Mouse (Mus musculus): ENCODE measurements around the gene Csmd2.

Csmd2 gene

DNA sequence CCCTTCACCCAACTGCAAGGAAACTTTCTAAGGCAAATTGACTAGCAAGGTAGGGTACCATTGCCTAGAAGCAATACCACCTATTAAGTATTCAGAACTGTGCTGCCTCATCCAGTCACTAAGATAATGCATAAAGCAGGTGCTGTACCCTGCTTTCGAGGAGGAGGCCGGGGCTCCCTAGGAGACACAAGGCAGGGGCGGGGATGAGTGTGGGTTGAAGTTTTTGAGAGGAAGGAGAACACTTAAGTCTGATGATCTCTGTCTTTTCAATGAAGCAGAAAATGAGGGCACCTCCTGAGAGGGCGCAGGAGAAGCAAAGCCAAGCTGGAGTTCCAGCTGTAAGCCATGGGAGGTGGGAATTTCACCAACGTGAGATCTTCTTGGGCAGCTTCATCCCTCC is 271.6 kb downstream of the Csmd2 start:
- DNase-seq, result no peak

DNA sequence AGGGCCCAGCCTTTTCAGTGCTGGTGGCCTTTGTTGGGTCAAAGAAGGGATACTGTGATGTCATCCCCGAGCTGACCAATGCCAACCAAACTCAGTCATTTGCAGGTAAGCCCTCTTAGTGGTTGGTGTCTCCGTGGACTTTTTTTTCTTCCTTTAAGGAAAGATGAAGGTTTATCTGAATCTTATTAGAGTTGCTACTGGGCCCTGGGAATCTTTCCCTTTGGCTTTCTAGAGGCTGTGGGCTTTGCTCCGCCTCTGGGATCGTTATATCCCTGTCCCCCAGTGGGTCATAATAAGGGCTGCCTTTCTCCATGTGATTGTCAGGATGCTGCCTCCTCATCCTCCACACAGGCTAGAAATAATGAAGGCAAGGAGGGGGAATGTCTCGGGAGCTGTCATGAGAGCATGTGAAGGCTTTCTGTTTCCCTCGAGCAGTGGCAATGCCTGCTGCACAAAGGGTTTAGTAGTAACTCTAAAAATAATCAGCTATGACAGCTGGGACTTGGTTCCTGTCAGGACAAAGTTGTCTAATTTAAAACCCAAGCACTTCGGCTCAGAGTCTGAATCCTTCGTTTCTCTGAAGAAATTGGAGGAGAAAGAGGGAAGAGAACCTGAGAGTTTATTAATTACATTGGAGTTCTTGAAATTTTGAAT is 273.4 kb downstream of the Csmd2 start, which contains the start of gene Hmgb4:
TSS of gene Hmgb4 (minus strand) at position 51 of the 654 bp plus-strand sequence.
- no peak for DNase-seq

- DNase-seq, result no peak
Observed at GRCm38 (mm10) chr4:128264491-128264890, 276.8 kb downstream of the Csmd2 start.

DNA sequence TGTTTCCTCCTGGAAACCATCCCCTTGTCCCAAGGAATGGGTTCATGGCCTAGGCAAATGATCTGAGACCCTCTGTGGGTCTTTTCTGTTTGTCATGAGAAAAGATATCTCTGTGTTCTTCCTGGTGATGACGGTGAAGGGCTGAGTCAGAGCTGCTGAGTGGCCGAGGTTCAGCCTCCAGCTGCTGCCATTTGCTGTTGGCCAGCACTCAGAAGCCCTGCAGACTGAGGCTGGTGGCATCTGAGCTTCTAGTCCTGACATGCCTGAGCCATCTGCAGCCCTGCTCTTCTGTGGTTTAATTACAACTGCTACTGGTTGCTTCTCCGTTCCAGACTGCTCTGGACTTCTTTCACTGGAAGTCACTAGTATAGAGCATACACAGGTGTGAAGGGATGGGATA is 277.7 kb downstream of the Csmd2 start:
- peak; percentile 11 for DNase-seq

DNA sequence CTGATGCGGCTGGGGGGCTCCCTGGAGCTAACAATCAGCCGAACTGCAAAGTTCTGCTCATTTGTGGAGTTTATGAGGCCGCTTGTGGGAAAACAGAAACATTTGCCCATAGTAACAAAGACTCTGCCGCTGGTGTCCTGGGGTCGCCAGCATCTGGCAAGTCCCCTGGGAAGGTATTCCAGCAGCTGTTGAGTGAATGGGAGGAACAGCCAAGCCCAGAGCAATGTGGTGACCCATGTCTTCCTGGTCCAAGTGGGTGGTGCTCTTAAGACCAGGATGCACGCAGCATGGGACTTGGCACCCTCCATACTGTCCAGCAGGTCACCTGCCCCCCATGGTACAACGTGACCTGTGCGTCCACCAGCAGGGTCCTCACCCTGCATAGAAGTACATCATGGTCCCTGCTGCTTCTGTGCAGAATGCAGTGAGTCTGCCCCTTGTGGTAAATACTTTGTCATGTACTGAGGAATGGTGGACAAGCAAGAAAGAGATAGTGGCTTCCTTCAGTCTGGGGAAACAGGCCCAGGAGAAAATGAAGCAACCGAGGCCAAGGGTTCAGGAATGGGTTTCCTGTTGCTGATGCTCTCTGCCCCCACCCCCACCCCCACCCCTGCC is 281.7 kb downstream of the Csmd2 start:
- peak; percentile 37 for DNase-seq

DNA sequence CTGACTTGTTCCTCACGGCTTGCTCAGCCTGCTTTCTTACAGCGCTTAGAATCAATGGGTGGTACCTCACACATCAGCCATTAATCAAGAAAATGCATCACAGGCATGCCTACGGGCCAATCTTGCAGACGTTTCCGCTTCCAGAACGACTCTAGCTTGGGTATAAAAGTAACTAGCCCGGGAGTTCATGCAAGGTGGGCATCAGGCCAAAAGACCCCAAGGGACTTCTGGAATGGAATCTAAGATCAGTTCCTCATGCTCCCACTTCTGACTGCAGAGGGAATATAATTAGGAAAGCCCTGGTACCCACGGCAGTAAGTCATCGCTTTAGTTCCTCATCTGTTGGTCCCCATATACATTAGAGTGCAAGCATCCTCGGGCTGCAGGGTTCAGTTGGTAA is 282.5 kb downstream of the Csmd2 start:
- peak; percentile 60 for DNase-seq

DNA sequence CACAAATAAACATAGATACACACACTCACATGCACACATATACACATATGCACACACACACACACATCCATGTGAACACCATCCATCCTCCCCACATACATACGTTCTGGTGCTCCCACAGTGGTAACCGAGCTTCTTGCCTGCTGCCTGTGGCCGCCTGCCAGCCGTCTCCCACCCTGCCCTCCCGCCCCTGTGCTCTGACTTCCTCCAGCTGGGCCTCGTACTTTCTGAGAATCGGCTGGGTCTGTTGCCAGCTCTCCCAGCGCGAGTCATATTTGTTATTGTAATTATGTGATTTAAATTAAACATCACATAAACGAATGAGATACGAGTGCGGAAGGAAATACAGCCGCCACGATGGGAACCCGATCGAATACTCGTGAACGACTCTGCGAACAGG is 283.3 kb downstream of the Csmd2 start:
- DNase-seq, result peak; percentile 78

DNA sequence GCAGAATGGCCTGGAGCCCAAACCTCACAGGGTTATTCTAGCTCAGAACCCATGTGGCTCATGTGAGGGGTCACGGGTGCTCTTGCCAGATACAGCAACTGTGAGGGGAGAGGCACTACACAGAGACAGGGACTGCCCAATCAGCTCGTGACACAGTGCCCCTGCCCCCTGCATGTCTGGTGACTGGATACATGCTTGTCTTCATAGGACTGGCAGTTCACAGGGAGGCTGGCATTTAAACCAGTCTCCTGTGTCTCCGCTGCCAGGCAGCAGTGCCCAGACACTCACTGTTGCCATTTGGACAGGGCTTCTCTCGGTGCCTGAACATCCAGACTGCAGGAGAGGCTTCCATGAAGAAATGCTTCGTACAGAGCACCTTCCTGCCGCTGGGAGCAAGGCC is 284.8 kb downstream of the Csmd2 start:
- no peak for DNase-seq

GRCm38 (mm10) chr4:128273146-128273545 is 285.5 kb downstream of the Csmd2 start:
- DNase-seq, result no peak

GRCm38 (mm10) chr4:128275116-128275515 is 287.5 kb downstream of the Csmd2 start:
- no peak for DNase-seq

GRCm38 (mm10) chr4:128275586-128275985 is 287.9 kb downstream of the Csmd2 start:
- DNase-seq, result no peak

DNA sequence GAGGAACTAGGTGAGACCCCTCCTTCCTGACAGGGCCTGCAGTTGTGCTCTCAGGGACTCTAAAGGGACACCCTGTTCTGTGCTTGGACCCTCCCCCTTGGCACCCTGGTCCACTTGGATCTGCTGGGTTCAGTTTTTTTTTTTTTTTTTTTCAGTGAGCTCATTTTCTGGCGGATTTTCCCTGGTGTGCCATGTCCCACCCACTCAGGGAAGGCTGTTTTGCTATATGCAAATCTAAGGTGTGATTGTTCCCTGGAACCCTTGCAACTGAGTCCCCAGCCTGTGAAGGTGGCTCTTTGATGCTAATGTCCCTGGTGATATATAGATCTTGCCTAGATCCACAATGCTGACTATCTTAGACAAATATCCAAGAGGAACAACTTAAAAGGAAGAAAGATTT is 297.4 kb downstream of the Csmd2 start:
- DNase-seq, result no peak

DNA sequence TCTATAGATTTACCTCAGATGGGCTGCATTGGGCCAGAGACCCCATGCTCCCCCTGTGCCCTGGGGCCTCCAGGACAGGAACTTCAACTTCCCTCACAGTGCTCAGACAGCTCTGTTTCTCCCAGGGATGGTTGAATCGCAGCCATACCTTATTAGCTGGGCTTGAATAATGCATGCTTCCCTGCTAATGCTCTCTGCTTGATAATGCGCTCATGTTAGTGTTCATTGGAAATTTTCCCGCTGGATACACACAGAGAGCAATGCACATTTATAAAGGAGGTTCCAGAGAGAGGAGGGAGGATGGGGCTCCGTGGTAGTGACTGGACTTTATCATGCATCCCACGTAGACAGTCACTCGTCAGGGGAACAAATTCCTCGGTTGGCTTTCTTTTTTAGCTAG is 300.4 kb downstream of the Csmd2 start:
- no peak for DNase-seq

GRCm38 (mm10) chr4:128304049-128304448 is 316.4 kb downstream of the Csmd2 start:
- no peak for DNase-seq

DNA sequence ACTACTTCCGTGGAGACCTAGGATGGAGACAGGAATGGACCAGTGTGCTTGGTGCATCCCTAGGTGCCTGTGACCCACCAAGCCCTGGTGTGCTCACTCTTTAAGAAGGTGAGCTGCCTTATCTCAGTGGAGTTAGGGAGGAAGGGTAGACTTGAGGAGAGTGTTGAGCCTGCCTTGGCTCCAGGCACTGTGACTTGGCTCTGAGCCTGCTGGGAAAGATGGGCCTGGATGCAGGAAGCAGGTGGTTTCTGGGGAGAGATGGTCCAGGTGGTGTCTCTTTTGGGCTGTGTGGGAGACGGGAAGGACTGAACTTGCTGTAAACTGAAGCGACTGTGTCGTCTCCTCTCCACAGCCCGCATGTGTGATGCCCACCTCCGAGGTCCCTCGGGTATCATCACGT is 318.4 kb downstream of the Csmd2 start:
- no peak for DNase-seq

- DNase-seq, result no peak
Observed at GRCm38 (mm10) chr4:128315328-128315727, 327.7 kb downstream of the Csmd2 start.

GRCm38 (mm10) chr4:128317951-128318350 is 330.3 kb downstream of the Csmd2 start:
- peak; percentile 21 for DNase-seq

DNA sequence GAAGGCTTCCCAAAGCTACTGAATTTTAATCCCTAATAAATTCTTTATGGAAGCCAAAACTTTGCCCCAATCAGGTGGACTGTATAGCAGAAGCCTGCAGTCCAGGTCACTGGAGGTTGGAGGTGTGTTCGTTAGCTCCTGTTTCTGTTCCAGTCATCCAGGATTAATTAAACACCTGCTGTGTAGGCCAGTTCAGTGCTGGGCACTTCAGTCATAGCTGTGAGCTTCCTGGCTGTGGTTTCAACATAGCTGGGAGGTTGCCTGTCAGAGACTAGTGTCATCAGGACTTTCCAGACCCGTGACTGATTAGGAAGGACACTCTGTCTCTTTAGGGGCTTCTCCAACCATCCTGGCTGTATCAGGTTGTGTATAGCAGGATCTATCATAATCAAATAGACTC is 337.9 kb downstream of the Csmd2 start:
- no peak for DNase-seq

DNA sequence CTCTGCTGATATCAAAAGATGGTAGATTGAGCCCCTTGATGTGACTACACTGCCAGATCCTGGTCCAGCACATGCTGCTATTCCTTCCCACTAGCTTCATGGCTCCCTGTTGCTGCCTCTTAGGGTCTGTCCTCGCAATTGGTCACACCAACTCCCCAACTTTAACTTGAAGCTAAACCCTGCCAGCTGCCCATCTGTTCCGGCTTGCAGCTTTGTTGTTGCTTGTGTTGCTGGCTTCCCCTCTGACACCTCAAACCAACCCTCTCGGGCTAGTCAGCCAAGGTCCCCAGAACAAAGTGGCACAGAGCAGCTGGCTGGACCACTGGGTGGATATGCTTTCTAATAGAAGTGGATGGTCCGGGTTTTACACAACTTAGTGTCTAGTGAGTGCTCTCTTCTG is 339.1 kb downstream of the Csmd2 start:
- DNase-seq, result no peak

DNA sequence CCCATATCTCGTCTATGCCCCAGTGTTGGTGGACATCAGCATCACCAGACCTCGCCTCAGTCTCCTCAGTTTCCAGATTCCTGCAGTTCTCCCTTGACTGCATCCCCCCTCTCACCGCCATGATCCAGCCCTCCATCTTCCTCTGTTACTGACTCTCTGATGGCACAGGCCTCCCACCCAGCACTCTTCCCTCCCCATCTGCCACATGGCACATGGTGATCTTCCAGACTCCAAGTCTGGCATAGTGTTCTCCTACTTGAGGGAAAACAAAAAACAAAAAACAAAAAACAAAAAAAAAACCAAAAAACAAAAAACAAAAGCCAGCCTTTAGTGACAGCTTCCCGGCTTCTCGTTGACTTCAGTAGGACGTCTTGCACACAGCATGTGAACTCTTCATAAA is 339.8 kb downstream of the Csmd2 start:
- no peak for DNase-seq

DNA sequence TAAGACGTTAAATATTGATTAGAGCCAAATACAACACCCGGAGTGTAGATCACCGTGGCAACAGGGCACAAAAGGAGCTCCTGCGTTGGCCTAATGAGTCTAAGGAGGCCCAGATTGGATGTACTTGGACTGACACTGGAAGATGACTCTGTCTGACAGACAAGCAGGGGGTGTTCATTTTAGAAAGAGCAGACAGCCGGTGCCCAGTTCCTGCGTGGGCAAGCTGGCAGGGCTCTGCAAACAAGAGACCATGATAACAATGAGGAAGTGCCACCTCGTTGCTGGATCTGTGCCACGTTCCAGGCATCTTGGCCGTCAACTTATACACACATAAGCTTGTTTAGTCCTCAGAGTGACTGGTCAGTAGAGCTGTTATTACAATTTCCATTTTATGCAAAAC is 342.9 kb downstream of the Csmd2 start:
- DNase-seq, result no peak

DNA sequence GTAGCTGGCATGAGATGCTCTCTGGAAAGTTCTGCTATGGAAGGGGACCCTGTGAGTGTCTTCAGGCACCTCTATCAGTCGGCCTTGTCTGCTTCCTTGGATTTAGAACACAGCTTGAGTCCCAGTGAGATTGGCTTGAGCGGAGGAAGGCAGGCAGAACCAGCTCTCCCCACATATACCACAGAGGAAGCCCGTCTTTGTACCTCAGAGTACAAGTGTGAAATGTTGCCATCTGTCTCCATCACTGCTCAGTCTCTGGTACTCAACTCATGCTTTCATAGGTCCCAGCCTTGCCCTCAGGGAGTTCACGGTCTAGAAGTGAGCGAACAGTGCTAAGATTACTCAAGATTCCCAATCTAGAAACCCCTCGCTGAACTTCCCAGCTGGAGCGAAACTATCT is 352.8 kb downstream of the Csmd2 start:
- no peak for DNase-seq

GRCm38 (mm10) chr4:128341315-128341714 is 353.7 kb downstream of the Csmd2 start:
- DNase-seq, result no peak

DNA sequence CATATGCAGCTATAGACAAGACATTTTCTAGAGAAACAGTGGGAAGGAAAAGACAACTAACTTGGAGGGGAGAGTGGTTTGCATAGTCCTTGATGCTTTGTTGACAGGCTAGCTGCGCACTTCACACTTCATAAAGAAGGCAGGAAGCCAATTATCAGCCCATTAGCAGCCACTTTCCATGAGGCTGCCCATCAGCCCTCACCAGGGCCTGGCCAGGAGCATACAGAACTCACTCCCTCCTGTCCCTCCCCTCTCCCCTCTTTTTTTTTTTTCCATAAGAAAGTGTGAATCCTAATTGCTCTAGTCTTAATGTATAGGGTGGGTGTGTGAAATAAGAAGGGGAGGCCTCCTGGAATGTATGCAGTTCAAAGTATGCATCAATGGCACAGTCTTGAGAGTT is 354.6 kb downstream of the Csmd2 start:
- no peak for DNase-seq

GRCm38 (mm10) chr4:128358751-128359150 is 371.1 kb downstream of the Csmd2 start:
- DNase-seq, result no peak
